Mouse (Mus musculus) forebrain, embryonic 12.5 days (tissue): Measurements from ENCODE around the gene Cytip. TPM values are rescaled to one million over a fixed set of nuclear protein-coding genes. Genes with fewer than 3 reads are reported as not detected.

Experiments
- ATAC-seq: fragments of 200-750 bp; cut with Nextera tagmentation; 2 replicates; pipeline ENCODE4 v1.8.0; 2017; ENCODE audit warnings: moderate TSS enrichment; ENCODE audit not compliant: low FRiP score
- H3K27ac ChIP-seq: fragments of 300-500 bp; sonication (generic); 2 replicates; pipeline ENCODE4 v1.5.1; 2016; ENCODE audit warnings: mild to moderate bottlenecking
- H3K27me3 ChIP-seq: fragments of 300-500 bp; sonication (generic); 2 replicates; pipeline ENCODE4 v1.6.1; 2016; ENCODE audit warnings: mild to moderate bottlenecking
- H3K36me3 ChIP-seq: fragments of 300-500 bp; sonication (generic); replicated peaks from 2 replicates; pipeline ENCODE4 v1.6.1; 2016; ENCODE audit warnings: mild to moderate bottlenecking
- H3K4me1 ChIP-seq: fragments of 300-500 bp; sonication (generic); 2 replicates; pipeline ENCODE4 v1.6.1; 2016
- H3K4me2 ChIP-seq: fragments of 300-500 bp; sonication (generic); 2 replicates; pipeline ENCODE4 v1.6.1; 2016; ENCODE audit warnings: mild to moderate bottlenecking, moderate library complexity
- H3K4me3 ChIP-seq: fragments of 300-500 bp; sonication (generic); replicated peaks from 2 replicates; pipeline ENCODE4 v1.5.1; 2016; ENCODE audit warnings: mild to moderate bottlenecking
- H3K9ac ChIP-seq: fragments of 300-500 bp; sonication (generic); 2 replicates; pipeline ENCODE4 v1.6.1; 2016; ENCODE audit warnings: mild to moderate bottlenecking
- H3K9me3 ChIP-seq: fragments of 300-500 bp; sonication (generic); 2 replicates; pipeline ENCODE4 v1.6.1; 2016
- WGBS: fragments of 180-500 bp; shearing (Covaris S2); methylation state at CpG from one replicate; pipeline ENCODE4 v1.1.7; 2016; 5-methylcytosine and 5-hydroxymethylcytosine counted together
- polyA plus RNA-seq: library from polyadenylated mRNA; unstranded; fragments of >200 nt; fragmentation: Nextera tagmentation; extraction: Ambion mirVana; gene quantifications from 2 replicates; pipeline ENCODE4 v1.2.1, GENCODE M21; 2016

The Cytip gene
- polyA plus RNA-seq, 1 experiment from 2014 or later, result 0.14 TPM

DNA sequence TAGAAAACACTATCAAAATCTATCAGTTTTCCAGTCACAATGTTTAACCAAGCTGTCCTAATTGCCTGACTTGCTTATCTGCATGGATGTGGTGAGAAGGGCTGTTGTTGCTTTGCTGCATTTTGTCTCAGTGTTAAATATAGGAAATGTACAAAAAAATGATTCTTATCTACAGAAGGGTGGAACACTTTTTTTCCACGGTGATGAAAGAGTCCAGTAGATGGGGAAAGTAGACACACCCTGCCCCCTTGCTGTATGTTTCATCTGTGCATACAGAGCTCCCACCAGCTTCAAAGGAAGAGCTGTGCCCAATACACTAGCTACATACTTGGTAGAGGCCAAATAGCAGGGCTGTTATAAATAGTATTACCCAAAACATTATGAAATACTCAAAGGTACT lies 16.3 kb downstream of the Cytip start:
- ATAC-seq, result no peak

DNA sequence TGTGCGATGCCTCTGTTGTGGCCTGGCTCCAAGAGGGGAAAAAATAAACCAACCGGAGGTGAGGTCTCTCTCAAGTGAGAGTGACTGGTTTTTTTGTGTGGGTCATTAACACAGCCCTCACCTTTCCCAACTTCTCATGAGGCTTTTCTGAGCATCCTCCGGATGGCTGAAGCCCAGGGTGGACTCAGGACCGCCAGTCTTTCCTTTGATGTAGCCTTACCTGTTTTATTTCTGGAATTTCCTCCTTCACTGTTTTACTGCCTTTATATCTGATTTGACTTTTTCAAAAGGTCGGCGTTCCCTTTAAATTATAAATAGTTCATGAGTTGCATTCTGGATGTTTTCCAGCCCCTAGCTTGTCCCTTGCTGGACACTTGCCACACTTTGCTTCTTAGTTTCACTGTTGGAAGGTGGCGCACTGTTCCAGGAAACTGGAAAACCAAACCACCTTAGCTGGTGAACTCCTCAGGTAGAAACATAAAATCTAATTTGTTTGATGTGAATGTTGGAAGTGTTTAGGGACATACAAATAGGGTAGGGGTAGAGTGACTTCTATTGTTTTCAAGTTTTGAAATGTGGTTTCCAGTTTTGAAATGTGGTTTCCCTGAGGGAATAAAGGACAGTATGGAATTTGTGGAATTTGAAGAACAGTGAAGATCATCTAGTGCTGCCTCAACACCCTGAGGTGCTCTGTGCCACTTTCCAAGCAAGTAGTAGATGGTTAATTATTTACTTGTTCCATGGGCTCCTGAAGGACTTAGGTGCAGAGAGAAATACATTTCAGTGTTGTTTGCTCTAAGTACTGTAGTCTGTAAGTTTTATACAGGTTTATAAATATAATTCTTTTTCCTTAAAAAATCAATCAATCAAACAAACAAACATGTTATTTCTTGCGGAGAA lies 19.7 kb downstream of the Cytip start:
- no peak for ATAC-seq
- Histone ChIP-seq H3K36me3 (no peaks in the 10 kb centered on the region), H3K4me3 (no peak overlapping the region), H3K9ac (no peak overlapping the region), H3K27me3 (no peaks in the 10 kb centered on the region), H3K9me3 (no peaks in the 10 kb centered on the region), H3K4me2 (no peak overlapping the region), H3K4me1 (peaks cover 7% of the 10 kb centered on the region; the same call in 1 of the 2 replicates), H3K27ac (no peak overlapping the region)
- WGBS, result 90% methylated on average over 8 of the region's 8 CpGs

More for the DNA sequence above, 16.3 kb downstream of the Cytip start:
- H3K27ac ChIP-seq, result no peak overlapping the region
- H3K9me3 ChIP-seq, result no peaks in the 10 kb centered on the region
- WGBS, result 73% methylated on average over 1 of the region's 1 CpGs
- H3K27me3 ChIP-seq, result no peaks in the 10 kb centered on the region
- peaks cover 7% of the 10 kb centered on the region; the same call in 1 of the 2 replicates for H3K4me1 ChIP-seq
- H3K9ac ChIP-seq, result no peak overlapping the region
- H3K36me3 ChIP-seq, result no peaks in the 10 kb centered on the region
- H3K4me3 ChIP-seq, result no peak overlapping the region
- no peak overlapping the region for H3K4me2 ChIP-seq

DNA sequence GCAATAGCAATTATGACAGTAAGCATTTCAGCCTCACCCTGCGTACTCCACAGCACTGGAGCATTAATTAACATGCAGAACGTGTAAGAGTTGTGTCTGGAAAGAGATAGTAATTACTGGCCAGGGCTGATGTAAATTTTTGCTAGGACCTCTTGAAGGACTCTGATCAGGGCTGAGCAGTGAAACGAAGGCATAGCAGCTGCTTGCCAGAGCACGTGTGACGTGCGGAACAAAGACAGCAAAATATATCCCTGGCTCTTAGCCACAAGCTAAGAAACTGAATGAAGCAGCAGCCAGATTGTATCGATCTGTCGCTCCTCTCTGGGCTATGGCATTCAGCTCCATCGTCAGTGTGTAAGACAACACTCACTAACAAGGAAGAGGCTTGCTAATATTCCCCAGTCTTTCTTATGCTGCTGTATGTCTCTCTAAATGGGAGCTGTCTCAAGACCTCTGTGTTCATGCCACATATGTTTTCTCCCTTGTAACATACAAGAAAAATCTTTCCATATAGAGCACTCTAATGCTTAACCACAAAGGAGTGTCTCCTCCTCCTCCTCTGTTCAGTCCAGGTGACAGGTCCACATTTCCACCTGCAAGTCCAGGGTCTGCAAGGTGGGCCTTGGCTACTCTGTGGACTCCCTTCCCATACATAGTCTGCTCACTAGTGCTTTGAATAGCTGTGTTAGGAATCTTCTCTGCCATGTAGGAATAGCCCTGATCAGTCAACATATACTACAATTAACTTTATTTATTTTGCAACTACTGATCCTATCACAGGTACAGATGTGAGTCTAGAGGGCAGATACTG lies 20.7 kb downstream of the Cytip start:
- Histone ChIP-seq H3K27ac (peak overlapping the region; percentile 74), H3K4me3 (no peak overlapping the region), H3K9ac (no peak overlapping the region), H3K4me2 (no peak overlapping the region), H3K9me3 (no peaks in the 10 kb centered on the region), H3K36me3 (no peaks in the 10 kb centered on the region), H3K4me1 (peaks cover 7% of the 10 kb centered on the region; the same call in 1 of the 2 replicates), H3K27me3 (no peaks in the 10 kb centered on the region)
- peak; percentile 92 for ATAC-seq
- 34% methylated on average over 9 of the region's 9 CpGs for WGBS

DNA sequence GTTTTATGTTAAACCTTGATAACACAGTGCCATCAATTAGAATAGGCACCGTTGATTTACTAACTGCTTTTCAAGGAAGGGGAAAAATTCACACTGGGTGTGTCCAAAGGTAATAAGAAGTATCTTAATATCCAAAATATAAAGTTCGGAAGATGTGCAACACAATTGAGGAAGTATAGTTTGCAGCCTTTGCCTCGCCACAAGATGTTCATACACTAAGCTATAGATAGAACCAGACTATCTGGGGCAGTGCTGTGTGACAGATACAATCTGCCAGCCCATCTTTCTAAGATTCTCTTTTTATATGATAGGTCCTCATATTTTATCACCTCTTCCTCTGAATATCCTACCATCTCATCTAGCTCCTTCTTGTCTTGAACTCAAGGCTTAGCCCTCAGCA lies 22.4 kb downstream of the Cytip start:
- H3K9me3 ChIP-seq, result no peaks in the 10 kb centered on the region
- no peak overlapping the region for H3K9ac ChIP-seq
- WGBS, result 93% methylated on average over 3 of the region's 3 CpGs
- H3K27me3 ChIP-seq, result no peaks in the 10 kb centered on the region
- ATAC-seq, result no peak
- H3K4me3 ChIP-seq, result no peak overlapping the region
- H3K4me2 ChIP-seq, result no peak overlapping the region
- no peak overlapping the region for H3K27ac ChIP-seq
- no peaks in the 10 kb centered on the region for H3K36me3 ChIP-seq
- peaks cover 7% of the 10 kb centered on the region; the same call in 1 of the 2 replicates for H3K4me1 ChIP-seq

DNA sequence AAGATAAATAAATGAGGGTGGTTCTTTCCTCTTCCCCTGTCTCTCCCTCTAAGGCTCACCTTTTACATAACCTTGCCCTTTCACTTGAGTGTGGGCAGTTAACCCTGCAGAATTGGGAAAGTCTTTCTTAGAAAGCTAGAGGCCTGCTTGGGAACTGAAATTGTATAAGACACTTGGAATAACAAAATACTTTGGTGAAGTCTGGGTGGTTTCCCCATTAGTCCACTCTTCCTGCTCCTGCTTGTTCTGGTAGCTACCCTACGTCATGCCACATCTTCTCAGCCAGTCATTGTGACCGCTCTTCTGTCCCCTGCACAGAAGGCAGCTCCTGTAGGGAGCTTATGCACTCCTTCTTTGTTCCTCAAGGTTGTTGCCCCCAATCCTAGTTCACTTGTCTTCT lies 26.2 kb downstream of the Cytip start:
- no peaks in the 10 kb centered on the region; the same call in 1 of the 2 replicates for H3K4me1 ChIP-seq
- no peak overlapping the region for H3K9ac ChIP-seq
- 82% methylated on average over 2 of the region's 2 CpGs for WGBS
- H3K4me2 ChIP-seq, result no peak overlapping the region
- no peak for ATAC-seq
- no peaks in the 10 kb centered on the region for H3K27me3 ChIP-seq
- H3K36me3 ChIP-seq, result no peaks in the 10 kb centered on the region
- no peak overlapping the region for H3K27ac ChIP-seq
- H3K4me3 ChIP-seq, result no peak overlapping the region
- H3K9me3 ChIP-seq, result no peaks in the 10 kb centered on the region

- H3K4me2 ChIP-seq, result no peak overlapping the region
- no peaks in the 10 kb centered on the region for H3K9me3 ChIP-seq
- H3K27ac ChIP-seq, result no peak overlapping the region
- H3K4me1 ChIP-seq, result no peaks in the 10 kb centered on the region
- no peaks in the 10 kb centered on the region for H3K27me3 ChIP-seq
- ATAC-seq, result no peak
- H3K4me3 ChIP-seq, result no peak overlapping the region
- no peak overlapping the region for H3K9ac ChIP-seq
- 87% methylated on average over 3 of the region's 3 CpGs for WGBS
- H3K36me3 ChIP-seq, result no peaks in the 10 kb centered on the region
Observed at GRCm38 (mm10) chr2:58167654-58168053, 27.7 kb downstream of the Cytip start.

DNA sequence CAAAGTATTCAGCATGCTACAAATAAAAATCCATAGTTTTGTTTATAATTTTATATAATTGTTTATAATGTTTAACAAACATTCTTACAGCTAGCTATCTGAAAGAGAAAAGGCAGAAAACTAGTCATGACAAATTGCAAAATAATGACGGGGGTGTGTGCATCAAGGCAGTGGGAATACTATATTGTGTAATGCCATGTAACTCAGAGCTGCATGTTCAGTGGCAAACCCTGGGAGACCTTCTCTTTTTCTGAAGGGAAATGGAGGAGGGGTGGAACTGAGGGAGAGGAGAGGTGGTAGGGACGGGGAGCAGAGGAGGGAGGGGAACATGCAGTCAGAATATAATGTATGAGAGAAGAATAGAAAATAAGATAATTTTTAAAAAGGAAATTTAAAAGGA lies 28.6 kb downstream of the Cytip start:
- no peak overlapping the region for H3K4me3 ChIP-seq
- WGBS, result 66% methylated on average over 2 of the region's 2 CpGs
- H3K27ac ChIP-seq, result no peak overlapping the region
- no peaks in the 10 kb centered on the region for H3K36me3 ChIP-seq
- H3K4me1 ChIP-seq, result no peaks in the 10 kb centered on the region
- no peaks in the 10 kb centered on the region for H3K9me3 ChIP-seq
- H3K27me3 ChIP-seq, result no peaks in the 10 kb centered on the region
- ATAC-seq, result no peak
- H3K4me2 ChIP-seq, result no peak overlapping the region
- no peak overlapping the region for H3K9ac ChIP-seq

DNA sequence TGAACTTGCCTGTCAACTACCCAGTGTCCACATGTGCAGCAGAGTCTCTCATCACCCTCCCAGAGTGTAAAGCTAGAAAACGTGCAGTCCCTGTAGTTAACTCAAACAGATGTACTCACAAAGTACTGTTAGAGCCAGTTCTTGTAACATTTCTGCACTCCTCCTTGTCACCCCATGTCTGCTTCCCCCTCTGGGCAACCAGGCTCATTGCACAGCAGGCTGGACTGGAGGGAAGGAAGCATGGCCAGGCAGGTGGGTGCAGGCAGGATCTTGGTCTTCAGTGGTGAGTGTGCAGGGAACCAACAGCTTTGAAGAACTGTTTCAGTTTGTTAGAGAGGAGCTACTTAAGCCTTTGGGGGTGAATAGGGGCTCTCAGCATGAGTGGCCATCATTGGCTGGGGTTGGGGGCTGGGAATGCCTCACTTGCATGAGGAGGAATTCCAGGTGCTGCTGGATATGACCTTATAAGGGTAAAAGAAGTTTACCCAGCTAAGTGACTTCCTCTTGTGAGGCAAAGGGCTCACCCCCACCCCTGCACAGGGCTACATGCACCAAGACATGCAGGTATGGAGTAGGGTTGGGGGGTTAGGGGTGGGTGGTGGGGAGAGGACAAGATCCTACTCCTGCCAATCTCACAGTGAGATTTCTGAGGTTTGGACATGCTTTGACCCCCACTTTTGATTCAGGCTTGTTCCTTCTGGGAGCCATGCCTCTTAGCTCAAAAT lies 31.7 kb downstream of the Cytip start:
- H3K9ac ChIP-seq, result no peak overlapping the region
- no peaks in the 10 kb centered on the region for H3K36me3 ChIP-seq
- H3K9me3 ChIP-seq, result no peaks in the 10 kb centered on the region
- H3K27me3 ChIP-seq, result no peaks in the 10 kb centered on the region
- H3K4me1 ChIP-seq, result no peaks in the 10 kb centered on the region
- H3K4me2 ChIP-seq, result no peak overlapping the region
- H3K4me3 ChIP-seq, result no peak overlapping the region
- 60% methylated on average over 1 of the region's 1 CpGs for WGBS
- no peak for ATAC-seq
- no peak overlapping the region for H3K27ac ChIP-seq

DNA sequence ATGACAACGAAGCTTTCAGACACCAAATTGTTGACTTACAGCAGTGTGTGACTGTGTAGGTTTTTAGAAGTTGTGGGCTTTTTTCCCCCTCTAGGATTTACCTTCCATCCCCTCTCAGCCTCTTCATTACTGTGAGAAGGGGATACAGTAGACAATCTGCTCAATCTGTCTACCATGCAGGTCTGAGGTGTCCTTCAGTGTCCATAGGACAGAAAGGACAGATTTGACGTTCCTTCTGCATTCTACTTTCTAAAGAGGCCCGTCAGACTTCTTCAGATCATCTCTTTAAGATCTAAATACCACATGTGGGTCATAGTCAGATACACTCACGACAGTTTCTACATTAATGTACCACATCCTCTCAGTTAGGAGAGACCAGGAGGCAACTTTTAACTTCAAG lies 33.5 kb downstream of the Cytip start:
- H3K9ac ChIP-seq, result no peak overlapping the region
- H3K4me2 ChIP-seq, result no peak overlapping the region
- WGBS, result 85% methylated on average over 4 of the region's 4 CpGs

DNA sequence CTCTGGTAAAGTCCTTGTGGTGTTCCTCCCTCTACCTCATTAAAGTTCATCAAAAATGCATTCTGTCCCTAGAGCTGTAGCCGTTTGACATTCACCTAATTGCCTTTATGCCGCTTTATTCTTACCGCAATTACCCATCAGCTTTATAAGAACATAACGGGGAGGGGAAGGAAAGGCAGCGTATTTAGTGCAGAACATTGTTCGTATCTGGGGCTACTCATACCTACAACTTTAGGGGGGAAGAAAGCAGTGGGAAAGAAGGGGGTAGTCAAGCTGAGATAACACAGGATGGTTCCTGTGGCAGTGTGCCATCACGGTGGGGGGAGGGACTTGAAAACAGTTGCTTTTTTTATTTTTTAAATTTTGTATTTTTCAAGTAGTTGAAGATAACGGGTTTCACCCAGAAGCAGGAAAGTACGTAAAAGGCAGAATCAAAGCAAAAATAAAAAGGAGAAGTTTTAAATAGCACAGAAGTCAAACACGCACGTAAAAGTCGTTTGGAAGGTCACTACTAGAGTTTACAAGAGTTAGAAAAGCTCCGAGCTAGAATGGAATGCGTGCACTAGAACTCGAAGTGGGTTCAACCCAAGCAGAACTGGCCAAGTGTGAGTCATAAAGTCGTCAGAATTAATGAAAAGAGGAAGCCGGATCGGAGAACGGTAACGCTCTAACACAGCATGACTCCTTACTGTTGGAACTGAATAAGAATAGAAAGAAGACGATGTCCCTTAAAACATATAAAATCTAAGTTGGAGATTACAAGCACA lies 34.6 kb downstream of the Cytip start:
- Histone ChIP-seq H3K27ac (no peak overlapping the region), H3K4me2 (no peak overlapping the region), H3K36me3 (no peaks in the 10 kb centered on the region), H3K4me1 (no peaks in the 10 kb centered on the region), H3K9ac (no peak overlapping the region), H3K27me3 (no peaks in the 10 kb centered on the region), H3K4me3 (no peak overlapping the region), H3K9me3 (no peaks in the 10 kb centered on the region)
- WGBS, result 87% methylated on average over 21 of the region's 21 CpGs
- ATAC-seq, result no peak

More for the DNA sequence above, 33.5 kb downstream of the Cytip start:
- Histone ChIP-seq H3K27me3 (no peaks in the 10 kb centered on the region), H3K9me3 (no peaks in the 10 kb centered on the region), H3K4me3 (no peak overlapping the region), H3K4me1 (no peaks in the 10 kb centered on the region), H3K27ac (no peak overlapping the region), H3K36me3 (no peaks in the 10 kb centered on the region)
- ATAC-seq, result no peak

DNA sequence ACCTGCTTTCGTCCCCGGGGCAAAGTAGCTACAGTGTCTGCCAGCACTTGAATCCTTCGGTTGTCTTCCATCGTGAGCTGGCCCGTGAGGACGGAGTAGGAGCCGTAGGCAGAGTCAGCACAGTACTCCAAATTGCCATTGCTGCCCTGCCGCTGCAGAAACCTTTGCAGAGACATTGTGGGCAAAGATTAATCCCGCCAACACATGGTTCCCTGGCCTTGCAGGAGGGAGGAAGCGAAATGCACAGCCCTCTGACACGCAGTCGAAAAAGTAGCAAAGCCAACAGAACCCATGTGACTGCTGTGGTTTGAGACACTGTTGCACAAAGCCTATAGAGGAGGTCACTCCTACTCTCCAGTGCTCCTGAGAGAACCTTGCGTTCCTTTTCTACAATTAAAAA lies 35.5 kb downstream of the Cytip start:
- no peak for ATAC-seq
- no peaks in the 10 kb centered on the region for H3K36me3 ChIP-seq
- no peaks in the 10 kb centered on the region; the same call in 1 of the 2 replicates for H3K4me1 ChIP-seq
- H3K9me3 ChIP-seq, result no peaks in the 10 kb centered on the region
- WGBS, result 94% methylated on average over 13 of the region's 13 CpGs
- no peaks in the 10 kb centered on the region for H3K27me3 ChIP-seq
- no peak overlapping the region for H3K27ac ChIP-seq
- H3K4me2 ChIP-seq, result no peak overlapping the region
- no peak overlapping the region for H3K4me3 ChIP-seq
- no peak overlapping the region for H3K9ac ChIP-seq
